Mouse (Mus musculus) splenic B cell, adult 2 months (primary cell): ENCODE measurements around the gene Zfp69.

ENCODE experiments used
- DNase-seq: peaks from one replicate; pipeline ENCODE4 v3.0.0-alpha.2; 2011; ENCODE audit warnings: low read depth, low spot score
- H3K27me3 ChIP-seq: 2 replicates; pipeline ENCODE4 v1.6.1; 2012; ENCODE audit warnings: mild to moderate bottlenecking, low read length, moderate library complexity, mixed read lengths; ENCODE audit not compliant: control insufficient read depth, poor library complexity, insufficient read depth, severe bottlenecking
- H3K36me3 ChIP-seq: 2 replicates; pipeline ENCODE4 v1.6.1; 2012; ENCODE audit warnings: mild to moderate bottlenecking, low read length, moderate library complexity, mixed read lengths; ENCODE audit not compliant: control insufficient read depth, poor library complexity, insufficient read depth, severe bottlenecking

Zfp69 gene

DNA sequence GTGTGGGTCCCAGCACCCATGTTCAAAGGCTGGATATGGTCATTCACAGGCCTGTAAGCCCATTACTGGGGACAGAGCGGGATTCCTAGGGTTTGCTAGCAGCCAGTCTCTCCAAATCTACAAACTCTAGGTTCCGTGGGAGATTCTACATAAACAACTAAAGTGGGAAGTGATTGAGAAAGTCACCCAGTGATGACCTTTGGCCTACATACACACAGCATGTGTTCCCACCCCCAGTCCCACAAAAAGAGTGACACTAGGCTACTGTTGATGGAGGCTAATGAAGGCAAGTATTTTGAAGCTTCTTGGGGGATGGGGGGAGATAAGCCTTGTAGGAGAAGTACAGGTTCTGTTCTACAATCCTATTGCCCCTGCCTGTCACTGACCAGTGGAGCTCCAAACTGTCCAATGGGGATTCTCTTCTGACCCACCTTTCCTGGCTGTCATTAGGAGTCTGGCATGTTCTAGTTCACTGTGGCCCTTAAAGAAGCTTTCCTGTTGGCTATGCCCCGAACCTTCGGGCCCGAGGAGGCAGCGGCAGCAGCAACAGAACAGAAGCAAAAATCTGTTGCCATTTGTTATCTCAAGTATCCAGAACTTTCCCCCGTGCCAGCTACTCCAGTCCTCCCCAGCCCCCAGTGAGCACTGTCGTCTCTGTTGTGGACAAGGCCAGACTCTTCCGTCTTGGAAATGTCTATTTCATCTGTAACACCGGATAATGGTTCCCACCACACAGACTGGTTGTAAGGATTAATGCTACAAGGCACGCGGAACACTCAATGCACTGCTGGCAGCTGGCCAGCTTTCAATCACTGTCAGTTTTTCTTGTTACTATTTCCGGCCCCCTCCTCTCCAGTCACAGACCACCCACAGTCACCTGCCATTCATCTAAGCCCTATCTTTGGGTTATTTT, 66.0 kb downstream of the Zfp69 start:
- no peak for DNase-seq
- no peaks in the 10 kb centered on the region for H3K36me3 ChIP-seq
- H3K27me3 ChIP-seq = no peaks in the 10 kb centered on the region

DNA sequence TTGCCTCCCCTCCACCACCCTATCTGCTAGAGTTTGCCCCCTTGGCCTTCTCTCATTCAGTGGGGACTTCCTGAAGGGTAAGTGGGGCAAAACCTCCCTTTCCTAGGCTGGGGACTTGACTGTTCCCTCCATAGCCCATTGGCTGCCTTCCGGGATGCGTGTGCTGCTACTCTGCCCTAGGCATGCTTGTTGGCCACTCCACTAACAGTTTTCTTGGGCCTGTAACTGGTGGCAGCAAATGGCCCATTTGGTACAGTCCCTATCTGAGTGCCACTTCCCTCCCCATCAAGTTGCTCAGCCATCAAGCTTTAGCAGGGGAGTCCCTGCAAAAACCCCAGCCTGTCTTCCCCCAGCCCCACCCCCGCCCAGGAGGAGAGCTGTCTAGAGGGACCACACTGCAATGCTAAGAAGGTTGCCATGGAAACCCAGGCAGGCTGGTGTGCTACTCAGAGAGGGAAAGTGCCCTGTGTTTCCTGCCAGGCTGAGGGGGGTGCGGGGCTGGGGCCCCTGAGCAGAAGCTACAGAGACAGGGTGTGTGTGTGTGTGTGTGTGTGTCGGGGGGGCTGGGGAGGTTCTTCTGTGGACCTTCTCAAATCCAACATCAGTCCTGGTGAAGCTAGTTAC, 69.4 kb downstream of the Zfp69 start:
- H3K36me3 ChIP-seq = no peaks in the 10 kb centered on the region
- peak; percentile 26 for DNase-seq
- no peaks in the 10 kb centered on the region for H3K27me3 ChIP-seq

DNA sequence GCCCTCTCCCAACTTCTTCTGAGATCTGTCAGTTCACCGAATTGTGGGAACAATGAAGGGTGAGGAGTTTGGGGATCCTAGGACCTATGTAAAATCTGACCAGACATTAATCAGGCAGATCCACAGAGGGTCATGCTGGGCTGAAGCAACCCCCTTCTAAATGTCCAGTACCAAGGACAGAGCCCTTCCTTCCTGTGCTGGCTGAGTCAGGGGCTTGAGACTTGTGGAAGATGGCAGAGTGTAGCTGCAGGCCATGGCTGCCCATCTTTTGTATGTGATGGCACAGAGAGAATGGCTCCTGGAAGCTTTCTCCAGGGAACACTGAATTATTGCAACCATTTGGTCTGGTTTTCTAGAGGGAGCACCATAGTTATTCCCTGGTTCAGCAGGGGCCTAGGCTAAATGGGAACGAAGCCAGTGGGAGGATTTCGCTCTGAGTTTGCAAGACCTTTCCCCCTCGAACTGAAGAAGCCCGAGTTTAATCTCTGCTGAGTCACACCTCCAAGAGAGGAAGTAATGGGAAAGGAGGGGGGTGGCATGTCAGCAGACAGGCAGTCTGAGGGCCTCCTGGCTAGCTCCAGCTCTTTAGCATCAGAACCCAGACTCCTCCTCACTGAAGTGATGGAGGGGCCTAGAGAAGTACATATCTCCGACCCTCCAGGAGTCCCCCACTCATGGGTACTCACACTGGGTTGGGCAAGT, 70.6 kb downstream of the Zfp69 start:
- DNase-seq = no peak
- no peaks in the 10 kb centered on the region for H3K27me3 ChIP-seq
- H3K36me3 ChIP-seq = no peaks in the 10 kb centered on the region
